Mouse (Mus musculus) midbrain, embryonic 16.5 days (tissue): Measurements from ENCODE around the gene Fam196b. TPM values are rescaled to one million over a fixed set of nuclear protein-coding genes. Genes with fewer than 3 reads are reported as not detected.
A peak's percentile ranks its signal among the peaks of the same experiment; 100 is the strongest.

Experiments used
- ATAC-seq: fragments of 200-750 bp; cut with Nextera tagmentation; 2 replicates; pipeline ENCODE4 v1.8.0; 2017; ENCODE audit warnings: moderate TSS enrichment
- H3K27ac ChIP-seq: fragments of 300-500 bp; sonication (generic); 2 replicates; pipeline ENCODE4 v1.5.1; 2014; ENCODE audit warnings: mild to moderate bottlenecking, low read length, mixed read lengths
- H3K27me3 ChIP-seq: fragments of 300-500 bp; sonication (generic); 2 replicates; pipeline ENCODE4 v1.6.1; 2014; ENCODE audit warnings: low read depth, low read length, mixed read lengths; ENCODE audit not compliant: control insufficient read depth, insufficient read depth
- H3K36me3 ChIP-seq: fragments of 300-500 bp; sonication (generic); 2 replicates; pipeline ENCODE4 v1.6.1; 2014; ENCODE audit warnings: mild to moderate bottlenecking, low read length, moderate library complexity, mixed read lengths; ENCODE audit not compliant: control insufficient read depth, insufficient read depth
- H3K4me1 ChIP-seq: fragments of 300-500 bp; sonication (generic); 2 replicates; pipeline ENCODE4 v1.6.1; 2014; ENCODE audit warnings: mild to moderate bottlenecking, low read length, mixed read lengths; ENCODE audit not compliant: control insufficient read depth, insufficient read depth
- H3K4me2 ChIP-seq: fragments of 300-500 bp; sonication (generic); 2 replicates; pipeline ENCODE4 v1.6.1; 2014; ENCODE audit warnings: mild to moderate bottlenecking, low read length, mixed read lengths
- H3K4me3 ChIP-seq: fragments of 300-500 bp; sonication (generic); 2 replicates; pipeline ENCODE4 v1.5.1; 2014; ENCODE audit warnings: low read depth, mild to moderate bottlenecking, low read length, moderate library complexity, mixed read lengths
- H3K9ac ChIP-seq: fragments of 300-500 bp; sonication (generic); 2 replicates; pipeline ENCODE4 v1.6.1; 2014; ENCODE audit warnings: low read depth, low read length, mixed read lengths
- H3K9me3 ChIP-seq: fragments of 300-500 bp; sonication (generic); replicated peaks from 2 replicates; pipeline ENCODE4 v1.6.1; 2014; ENCODE audit warnings: mild to moderate bottlenecking, low read length, mixed read lengths; ENCODE audit not compliant: control insufficient read depth, poor library complexity, severe bottlenecking
- WGBS: fragments of 180-500 bp; shearing (Covaris S2); extraction: QIAGEN DNeasy Blood & Tissue Kit; methylation state at CpG from one replicate; pipeline ENCODE4 v1.1.7; 2014; 5-methylcytosine and 5-hydroxymethylcytosine counted together
- polyA plus RNA-seq: library from polyadenylated mRNA; unstranded; fragments of >200 nt; fragmentation: Nextera tagmentation; extraction: Ambion mirVana; gene quantifications from 2 replicates; pipeline ENCODE4 v1.2.1, GENCODE M21; 2015

Fam196b gene
- polyA plus RNA-seq, 1 experiment from 2014 or later: 6.6 TPM

- peaks cover 27% of the 10 kb centered on the region for H3K4me1 ChIP-seq
- H3K27ac ChIP-seq: peak overlapping the region; percentile 53
- H3K4me2 ChIP-seq: peak overlapping the region; percentile 66
- H3K9me3 ChIP-seq: no peaks in the 10 kb centered on the region
- peak overlapping the region; percentile 61 for H3K9ac ChIP-seq
- ATAC-seq: no peak
- H3K36me3 ChIP-seq: no peaks in the 10 kb centered on the region
- peak overlapping the region; percentile 46 for H3K4me3 ChIP-seq
- WGBS: 4% methylated on average over 5 of the region's 5 CpGs
- H3K27me3 ChIP-seq: no peaks in the 10 kb centered on the region
These were observed 761 bp downstream of the Fam196b start for GRCm38 (mm10) chr11:34315383-34315782.

GRCm38 (mm10) chr11:34316176-34316575, 1.6 kb downstream of the Fam196b start:
- peak overlapping the region; percentile 53; the same call in 1 of the 2 replicates for H3K27ac ChIP-seq
- no peak for ATAC-seq
- peak overlapping the region; percentile 66 for H3K4me2 ChIP-seq
- no peaks in the 10 kb centered on the region for H3K27me3 ChIP-seq
- H3K9ac ChIP-seq: peak overlapping the region; percentile 61
- WGBS: 31% methylated on average over 10 of the region's 10 CpGs
- H3K4me1 ChIP-seq: peaks cover 27% of the 10 kb centered on the region
- H3K9me3 ChIP-seq: no peaks in the 10 kb centered on the region
- H3K4me3 ChIP-seq: peak overlapping the region; percentile 46
- H3K36me3 ChIP-seq: no peaks in the 10 kb centered on the region

- WGBS: 48% methylated on average over 8 of the region's 8 CpGs
- Histone ChIP-seq H3K4me3 (peak overlapping the region; percentile 46), H3K9ac (peak overlapping the region; percentile 61; the same call in 1 of the 2 replicates), H3K4me1 (peaks cover 27% of the 10 kb centered on the region), H3K36me3 (no peaks in the 10 kb centered on the region), H3K9me3 (no peaks in the 10 kb centered on the region), H3K27me3 (no peaks in the 10 kb centered on the region), H3K27ac (no peak overlapping the region), H3K4me2 (peak overlapping the region; percentile 66)
- ATAC-seq: peak; percentile 27; the same call in 1 of the 2 replicates
These were observed 2.4 kb downstream of the Fam196b start for GRCm38 (mm10) chr11:34317001-34317400.

- WGBS: 95% methylated on average over 1 of the region's 1 CpGs
- Histone ChIP-seq H3K4me1 (peaks cover 27% of the 10 kb centered on the region), H3K9ac (no peak overlapping the region), H3K36me3 (no peaks in the 10 kb centered on the region), H3K27me3 (no peaks in the 10 kb centered on the region), H3K4me3 (no peak overlapping the region), H3K4me2 (no peak overlapping the region), H3K27ac (no peak overlapping the region), H3K9me3 (no peaks in the 10 kb centered on the region)
- ATAC-seq: no peak
These were observed 4.7 kb downstream of the Fam196b start for GRCm38 (mm10) chr11:34319282-34319681.

GRCm38 (mm10) chr11:34323664-34324063, 9.0 kb downstream of the Fam196b start:
- ATAC-seq: peak; percentile 54; the same call in 1 of the 2 replicates
- H3K27ac ChIP-seq: no peak overlapping the region
- WGBS: 81% methylated on average over 8 of the region's 8 CpGs

GRCm38 (mm10) chr11:34332344-34333031, 17.9 kb downstream of the Fam196b start:
- Histone ChIP-seq H3K9ac (no peak overlapping the region), H3K27ac (no peak overlapping the region), H3K4me3 (no peak overlapping the region), H3K9me3 (no peaks in the 10 kb centered on the region), H3K4me1 (no peaks in the 10 kb centered on the region), H3K27me3 (no peaks in the 10 kb centered on the region), H3K36me3 (no peaks in the 10 kb centered on the region), H3K4me2 (no peak overlapping the region)
- ATAC-seq: no peak
- WGBS: 78% methylated on average over 7 of the region's 7 CpGs

More at GRCm38 (mm10) chr11:34323664-34324063, 9.0 kb downstream of the Fam196b start:
- H3K9me3 ChIP-seq: no peaks in the 10 kb centered on the region
- no peaks in the 10 kb centered on the region for H3K4me1 ChIP-seq
- H3K36me3 ChIP-seq: no peaks in the 10 kb centered on the region
- H3K9ac ChIP-seq: no peak overlapping the region
- H3K4me2 ChIP-seq: 0 out of 2 replicates have a peak overlapping the region, but pooled peaks have one; percentile 2
- H3K4me3 ChIP-seq: no peak overlapping the region
- H3K27me3 ChIP-seq: no peaks in the 10 kb centered on the region

GRCm38 (mm10) chr11:34337907-34338306, 23.3 kb downstream of the Fam196b start:
- Histone ChIP-seq H3K27ac (no peak overlapping the region), H3K4me1 (peaks cover 9% of the 10 kb centered on the region), H3K4me3 (no peak overlapping the region), H3K9ac (no peak overlapping the region), H3K27me3 (no peaks in the 10 kb centered on the region), H3K36me3 (no peaks in the 10 kb centered on the region), H3K4me2 (no peak overlapping the region), H3K9me3 (no peaks in the 10 kb centered on the region)
- no peak for ATAC-seq
- WGBS: 73% methylated on average over 1 of the region's 1 CpGs

- Histone ChIP-seq H3K4me2 (no peak overlapping the region), H3K36me3 (no peaks in the 10 kb centered on the region), H3K27ac (no peak overlapping the region), H3K4me1 (peaks cover 19% of the 10 kb centered on the region), H3K4me3 (no peak overlapping the region), H3K9me3 (no peaks in the 10 kb centered on the region), H3K27me3 (no peaks in the 10 kb centered on the region), H3K9ac (no peak overlapping the region)
- 87% methylated on average over 5 of the region's 5 CpGs for WGBS
- ATAC-seq: no peak
These were observed 25.1 kb downstream of the Fam196b start for GRCm38 (mm10) chr11:34339693-34340092.

GRCm38 (mm10) chr11:34343742-34344307, 29.2 kb downstream of the Fam196b start:
- Histone ChIP-seq H3K36me3 (no peaks in the 10 kb centered on the region), H3K27me3 (no peaks in the 10 kb centered on the region), H3K27ac (peak overlapping the region; percentile 19; the same call in 1 of the 2 replicates), H3K4me1 (peaks cover 22% of the 10 kb centered on the region), H3K9ac (no peak overlapping the region), H3K4me2 (no peak overlapping the region), H3K4me3 (no peak overlapping the region), H3K9me3 (no peaks in the 10 kb centered on the region)
- ATAC-seq: no peak
- 69% methylated on average over 4 of the region's 4 CpGs for WGBS
